27 mouse cellular contexts compared by ENCODE assay signal in genomic region chr3:107608808-107609207, GRCm38 (mm10). TPM values are rescaled to one million over a fixed set of nuclear protein-coding genes. Genes with fewer than 3 reads are reported as not detected.
"Had no signal": no experiment of that assay in that cellular context is flagged by ENCODE, and none has a peak within 500 bp of the region (broad histone marks: within the 10 kb centered on the region; RNA-seq: fewer than 3 reads in every experiment).

No protein-coding gene starts in this region.

- H3K27me3 ChIP-seq: stomach, embryonic 15.5 days had no signal

- H3K4me3 ChIP-seq: layer of hippocampus, adult 2 months; lung, embryonic 15.5 days; midbrain, embryonic 12.5 days; midbrain, embryonic 15.5 days; myocyte; neural tube, embryonic 13.5 days; stomach, embryonic 15.5 days had no signal

- H3K27ac ChIP-seq: layer of hippocampus, adult 2 months; lung, embryonic 15.5 days; macrophage; midbrain, embryonic 12.5 days; midbrain, embryonic 15.5 days; neural tube, embryonic 13.5 days; stomach, embryonic 15.5 days had no signal

- H3K9ac ChIP-seq: lung, embryonic 15.5 days; midbrain, embryonic 12.5 days; midbrain, embryonic 15.5 days; neural tube, embryonic 13.5 days; stomach, embryonic 15.5 days had no signal

- ATAC-seq: inflammation-experienced regulatory T-cells, adult 6 months; midbrain, embryonic 15.5 days had no signal

- H3K4me2 ChIP-seq: lung, embryonic 15.5 days; midbrain, embryonic 12.5 days; midbrain, embryonic 15.5 days; neural tube, embryonic 13.5 days; stomach, embryonic 15.5 days had no signal

- DNase-seq: layer of hippocampus, adult 9-11 months; lung, adult 18-20 months; lung, postnatal 14 days; retina, postnatal 1 day; right cerebral cortex, postnatal 25 days; spleen, adult 18-20 months; thymus, postnatal 36 days had no signal

- H3K4me1 ChIP-seq: lung, embryonic 15.5 days; midbrain, embryonic 15.5 days; stomach, embryonic 15.5 days had no signal

- H3K9me3 ChIP-seq: lung, embryonic 15.5 days; midbrain, embryonic 12.5 days; midbrain, embryonic 15.5 days; neural tube, embryonic 13.5 days; stomach, embryonic 15.5 days had no signal

RNA-seq across cellular contexts. Expression of gene Alx3, which starts 14.0 kb away (rescaled TPM):
- total RNA-seq: megakaryocyte, adult 5-6 weeks; monocyte, adult 5-6 weeks; neutrophil, adult 5-6 weeks had no signal
- polyA plus RNA-seq: inflammation-experienced regulatory T-cells, adult 6 months; kidney, embryonic 16.5 days; large intestine, adult 2 months; macrophage; myocyte; neural tube, embryonic 13.5 days; stomach, embryonic 15.5 days; urinary bladder, adult 2 months had no signal

RNA-seq across cellular contexts. Expression of gene Gm10961, which starts 22.3 kb away (rescaled TPM):
- total RNA-seq: layer of hippocampus, adult 2 months; layer of hippocampus, postnatal 25 days; left cerebral cortex, adult 18-20 months; left cerebral cortex, postnatal 25 days; megakaryocyte, adult 5-6 weeks; monocyte, adult 5-6 weeks; neutrophil, adult 5-6 weeks had no signal
- polyA plus RNA-seq: inflammation-experienced regulatory T-cells, adult 6 months; kidney, embryonic 16.5 days; large intestine, adult 2 months; limb, embryonic 11.5 days; limb, embryonic 14.5 days; lung, embryonic 15.5 days; macrophage; midbrain, embryonic 12.5 days; midbrain, embryonic 15.5 days; myocyte; neural tube, embryonic 13.5 days; stomach, embryonic 15.5 days; urinary bladder, adult 2 months had no signal

RNA-seq across cellular contexts. Expression of gene Ubl4b, which starts 53.9 kb away (rescaled TPM):
- total RNA-seq: layer of hippocampus, adult 2 months; layer of hippocampus, postnatal 25 days; left cerebral cortex, adult 18-20 months; megakaryocyte, adult 5-6 weeks; monocyte, adult 5-6 weeks; neutrophil, adult 5-6 weeks had no signal
- polyA plus RNA-seq: inflammation-experienced regulatory T-cells, adult 6 months; kidney, embryonic 16.5 days; large intestine, adult 2 months; lung, embryonic 15.5 days; macrophage; midbrain, embryonic 12.5 days; midbrain, embryonic 15.5 days; myocyte; neural tube, embryonic 13.5 days; stomach, embryonic 15.5 days; urinary bladder, adult 2 months had no signal
